Mouse (Mus musculus): ENCODE measurements around the gene Myo18b. TPM values are rescaled to one million over a fixed set of nuclear protein-coding genes. Genes with fewer than 3 reads are reported as not detected.
A peak's percentile ranks its signal among the peaks of the same experiment; 100 is the strongest.

The Myo18b gene
- polyA plus RNA-seq, 1 experiment from 2014 or later = 1.1 TPM

GRCm38 (mm10) chr5:112679251-112679650 lies 216.9 kb downstream of the Myo18b start:
- no peaks in the 10 kb centered on the region for H3K4me1 ChIP-seq (replicated peaks; ENCODE audit: control insufficient read depth, insufficient read depth, low read length)
- H3K27me3 ChIP-seq (ENCODE audit: control insufficient read depth, insufficient read depth, low read depth, low read length) = no peaks in the 10 kb centered on the region
- H3K4me3 ChIP-seq (ENCODE audit: low read length) = no peak overlapping the region
- no peaks in the 10 kb centered on the region for H3K9me3 ChIP-seq (ENCODE audit: control insufficient read depth, low read length)
- no peaks in the 10 kb centered on the region for H3K36me3 ChIP-seq (ENCODE audit: control insufficient read depth, insufficient read depth, low read length)
- no peak overlapping the region for H3K4me2 ChIP-seq (ENCODE audit: low read depth, low read length)
- no peak for ATAC-seq (ENCODE audit: low read depth)
- no peak overlapping the region for H3K27ac ChIP-seq (ENCODE audit: low read length)
- H3K9ac ChIP-seq (ENCODE audit: low read length) = no peak overlapping the region
- WGBS = 84% methylated on average over 2 of the region's 2 CpGs

GRCm38 (mm10) chr5:112678153-112678552 lies 218.0 kb downstream of the Myo18b start:
- no peak for ATAC-seq (ENCODE audit: low read depth)
- H3K9ac ChIP-seq (ENCODE audit: low read length) = no peak overlapping the region
- no peaks in the 10 kb centered on the region for H3K9me3 ChIP-seq (ENCODE audit: control insufficient read depth, low read length)
- no peak overlapping the region for H3K4me2 ChIP-seq (ENCODE audit: low read depth, low read length)
- no peaks in the 10 kb centered on the region for H3K27me3 ChIP-seq (ENCODE audit: control insufficient read depth, insufficient read depth, low read depth, low read length)
- no peak overlapping the region for H3K27ac ChIP-seq (ENCODE audit: low read length)
- H3K36me3 ChIP-seq (ENCODE audit: control insufficient read depth, insufficient read depth, low read length) = no peaks in the 10 kb centered on the region
- no peak overlapping the region for H3K4me3 ChIP-seq (ENCODE audit: low read length)
- no peaks in the 10 kb centered on the region for H3K4me1 ChIP-seq (replicated peaks; ENCODE audit: control insufficient read depth, insufficient read depth, low read length)
- WGBS = 67% methylated on average over 4 of the region's 4 CpGs

- WGBS = 38% methylated on average over 5 of the region's 5 CpGs
- no peaks in the 10 kb centered on the region for H3K4me1 ChIP-seq (replicated peaks; ENCODE audit: control insufficient read depth, insufficient read depth, low read length)
- H3K4me2 ChIP-seq (ENCODE audit: low read depth, low read length) = no peak overlapping the region
- H3K4me3 ChIP-seq (ENCODE audit: low read length) = no peak overlapping the region
- no peak overlapping the region for H3K27ac ChIP-seq (ENCODE audit: low read length)
- no peak for ATAC-seq (ENCODE audit: low read depth)
- H3K36me3 ChIP-seq (ENCODE audit: control insufficient read depth, insufficient read depth, low read length) = no peaks in the 10 kb centered on the region
- no peaks in the 10 kb centered on the region for H3K27me3 ChIP-seq (ENCODE audit: control insufficient read depth, insufficient read depth, low read depth, low read length)
- no peaks in the 10 kb centered on the region for H3K9me3 ChIP-seq (ENCODE audit: control insufficient read depth, low read length)
- H3K9ac ChIP-seq (ENCODE audit: low read length) = no peak overlapping the region
Measured at GRCm38 (mm10) chr5:112674806-112675205, 221.4 kb downstream of the Myo18b start.

GRCm38 (mm10) chr5:112672457-112672856 lies 223.7 kb downstream of the Myo18b start:
- Histone ChIP-seq H3K36me3 (ENCODE audit: control insufficient read depth, insufficient read depth, low read length) (no peaks in the 10 kb centered on the region), H3K9ac (ENCODE audit: low read length) (no peak overlapping the region), H3K27me3 (ENCODE audit: control insufficient read depth, insufficient read depth, low read depth, low read length) (no peaks in the 10 kb centered on the region), H3K9me3 (ENCODE audit: control insufficient read depth, low read length) (no peaks in the 10 kb centered on the region), H3K4me3 (ENCODE audit: low read length) (no peak overlapping the region), H3K4me2 (ENCODE audit: low read depth, low read length) (no peak overlapping the region), H3K27ac (ENCODE audit: low read length) (no peak overlapping the region), H3K4me1 (replicated peaks; ENCODE audit: control insufficient read depth, insufficient read depth, low read length) (no peaks in the 10 kb centered on the region)
- ATAC-seq (ENCODE audit: low read depth) = no peak
- WGBS = 38% methylated on average over 7 of the region's 7 CpGs

- Histone ChIP-seq H3K4me1 (replicated peaks; ENCODE audit: control insufficient read depth, insufficient read depth, low read length) (no peaks in the 10 kb centered on the region), H3K9me3 (ENCODE audit: control insufficient read depth, low read length) (no peaks in the 10 kb centered on the region), H3K27ac (ENCODE audit: low read length) (no peak overlapping the region), H3K4me2 (ENCODE audit: low read depth, low read length) (no peak overlapping the region), H3K27me3 (ENCODE audit: control insufficient read depth, insufficient read depth, low read depth, low read length) (no peaks in the 10 kb centered on the region), H3K4me3 (ENCODE audit: low read length) (no peak overlapping the region), H3K36me3 (ENCODE audit: control insufficient read depth, insufficient read depth, low read length) (no peaks in the 10 kb centered on the region), H3K9ac (ENCODE audit: low read length) (no peak overlapping the region)
- ATAC-seq (ENCODE audit: low read depth) = no peak
- WGBS = 39% methylated on average over 2 of the region's 2 CpGs
Measured at GRCm38 (mm10) chr5:112671961-112672360, 224.2 kb downstream of the Myo18b start.

GRCm38 (mm10) chr5:112667153-112667552 lies 229.0 kb downstream of the Myo18b start:
- H3K4me1 ChIP-seq (replicated peaks; ENCODE audit: control insufficient read depth, insufficient read depth, low read length) = no peaks in the 10 kb centered on the region
- no peak for ATAC-seq (ENCODE audit: low read depth)
- H3K27ac ChIP-seq (ENCODE audit: low read length) = no peak overlapping the region
- no peaks in the 10 kb centered on the region for H3K9me3 ChIP-seq (ENCODE audit: control insufficient read depth, low read length)
- H3K27me3 ChIP-seq (ENCODE audit: control insufficient read depth, insufficient read depth, low read depth, low read length) = no peaks in the 10 kb centered on the region
- no peak overlapping the region for H3K4me2 ChIP-seq (ENCODE audit: low read depth, low read length)
- no peaks in the 10 kb centered on the region for H3K36me3 ChIP-seq (ENCODE audit: control insufficient read depth, insufficient read depth, low read length)
- no peak overlapping the region for H3K9ac ChIP-seq (ENCODE audit: low read length)
- 59% methylated on average over 8 of the region's 8 CpGs for WGBS
- H3K4me3 ChIP-seq (ENCODE audit: low read length) = no peak overlapping the region

- H3K4me1 ChIP-seq (replicated peaks; ENCODE audit: control insufficient read depth, insufficient read depth, low read length) = no peaks in the 10 kb centered on the region
- no peak overlapping the region for H3K4me2 ChIP-seq (ENCODE audit: low read depth, low read length)
- H3K9me3 ChIP-seq (ENCODE audit: control insufficient read depth, low read length) = no peaks in the 10 kb centered on the region
- WGBS = 36% methylated on average over 7 of the region's 7 CpGs
- no peaks in the 10 kb centered on the region for H3K27me3 ChIP-seq (ENCODE audit: control insufficient read depth, insufficient read depth, low read depth, low read length)
- H3K36me3 ChIP-seq (ENCODE audit: control insufficient read depth, insufficient read depth, low read length) = no peaks in the 10 kb centered on the region
- no peak overlapping the region for H3K27ac ChIP-seq (ENCODE audit: low read length)
- no peak for ATAC-seq (ENCODE audit: low read depth)
- no peak overlapping the region for H3K9ac ChIP-seq (ENCODE audit: low read length)
- H3K4me3 ChIP-seq (ENCODE audit: low read length) = no peak overlapping the region
Measured at GRCm38 (mm10) chr5:112665661-112666060, 230.5 kb downstream of the Myo18b start.

GRCm38 (mm10) chr5:112663701-112664100 lies 232.5 kb downstream of the Myo18b start:
- WGBS = 0% methylated on average over 1 of the region's 1 CpGs
- Histone ChIP-seq H3K4me1 (replicated peaks; ENCODE audit: control insufficient read depth, insufficient read depth, low read length) (no peaks in the 10 kb centered on the region), H3K9me3 (ENCODE audit: control insufficient read depth, low read length) (no peaks in the 10 kb centered on the region), H3K27me3 (ENCODE audit: control insufficient read depth, insufficient read depth, low read depth, low read length) (no peaks in the 10 kb centered on the region), H3K9ac (ENCODE audit: low read length) (no peak overlapping the region), H3K4me3 (ENCODE audit: low read length) (no peak overlapping the region), H3K4me2 (ENCODE audit: low read depth, low read length) (no peak overlapping the region), H3K36me3 (ENCODE audit: control insufficient read depth, insufficient read depth, low read length) (no peaks in the 10 kb centered on the region), H3K27ac (ENCODE audit: low read length) (no peak overlapping the region)
- no peak for ATAC-seq (ENCODE audit: low read depth)

GRCm38 (mm10) chr5:112660924-112661431 lies 235.2 kb downstream of the Myo18b start:
- 33% methylated on average over 10 of the region's 10 CpGs for whole genome bisulfite sequencing
- H3K4me1 ChIP-seq (replicated peaks; ENCODE audit: control insufficient read depth, insufficient read depth, low read length) = peaks cover 7% of the 10 kb centered on the region
- no peaks in the 10 kb centered on the region for H3K36me3 ChIP-seq (ENCODE audit: control insufficient read depth, insufficient read depth, low read length)
- H3K9ac ChIP-seq (ENCODE audit: low read length) = no peak overlapping the region
- H3K27me3 ChIP-seq (ENCODE audit: control insufficient read depth, insufficient read depth, low read depth, low read length) = peaks cover 6% of the 10 kb centered on the region; the same call in 1 of the 2 replicates
- no peak overlapping the region for H3K4me2 ChIP-seq (ENCODE audit: low read depth, low read length)
- H3K9me3 ChIP-seq (ENCODE audit: control insufficient read depth, low read length) = no peaks in the 10 kb centered on the region
- ATAC-seq (ENCODE audit: low read depth) = peak; percentile 42; the same call in 1 of the 2 replicates
- H3K27ac ChIP-seq (ENCODE audit: low read length) = no peak overlapping the region
- H3K4me3 ChIP-seq (ENCODE audit: low read length) = no peak overlapping the region

- H3K4me3 ChIP-seq (ENCODE audit: low read length) = no peak overlapping the region
- peaks cover 9% of the 10 kb centered on the region for H3K4me1 ChIP-seq (replicated peaks; ENCODE audit: control insufficient read depth, insufficient read depth, low read length)
- no peak for ATAC-seq (ENCODE audit: low read depth)
- H3K9me3 ChIP-seq (ENCODE audit: control insufficient read depth, low read length) = no peaks in the 10 kb centered on the region
- H3K27ac ChIP-seq (ENCODE audit: low read length) = no peak overlapping the region
- no peaks in the 10 kb centered on the region for H3K36me3 ChIP-seq (ENCODE audit: control insufficient read depth, insufficient read depth, low read length)
- H3K9ac ChIP-seq (ENCODE audit: low read length) = no peak overlapping the region
- peaks cover 9% of the 10 kb centered on the region; the same call in 1 of the 2 replicates for H3K27me3 ChIP-seq (ENCODE audit: control insufficient read depth, insufficient read depth, low read depth, low read length)
- 34% methylated on average over 4 of the region's 4 CpGs for whole genome bisulfite sequencing
- no peak overlapping the region for H3K4me2 ChIP-seq (ENCODE audit: low read depth, low read length)
Measured at GRCm38 (mm10) chr5:112659295-112659694, 236.9 kb downstream of the Myo18b start.

Data from lung, embryonic 16.5 days (tissue).